Mouse (Mus musculus): ENCODE measurements around the gene Pir. TPM values are rescaled to one million over a fixed set of nuclear protein-coding genes. Genes with fewer than 3 reads are reported as not detected.

Pir gene
- polyA plus RNA-seq, 1 experiment: 3.5 TPM

DNA sequence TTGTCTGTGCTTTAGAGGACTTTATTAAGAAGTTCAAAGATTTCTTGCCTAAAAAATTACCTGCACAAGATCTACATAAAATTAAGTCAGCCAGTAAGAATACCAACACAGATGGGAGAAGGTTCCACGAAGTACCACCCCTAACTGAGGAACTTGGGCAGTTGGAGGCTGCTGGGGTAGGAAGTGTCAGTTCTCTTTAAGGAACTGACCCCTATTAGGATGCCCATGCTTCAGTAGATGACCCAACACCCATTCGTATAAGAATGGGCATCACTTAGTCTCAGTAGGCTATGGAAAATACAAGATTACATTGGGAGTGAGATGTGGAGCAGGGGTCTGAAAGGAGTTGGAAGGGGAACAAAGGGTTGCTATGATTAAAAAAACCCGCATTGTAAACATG, 1.4 kb downstream of the Pir start:
- no peaks in the 10 kb centered on the region for H3K9me3 ChIP-seq
- peaks cover 4% of the 10 kb centered on the region for H3K4me1 ChIP-seq
- no peak for TF ChIP-seq FLI1 (IDR thresholded peaks at IDR 0.05; ENCODE audit: low read length)
- TF ChIP-seq GATA1 (IDR thresholded peaks at IDR 0.05; ENCODE audit: borderline replicate concordance, low read length): no peak
- H3K4me3 ChIP-seq (replicated peaks): no peak overlapping the region
- H3K36me3 ChIP-seq (replicated peaks; ENCODE audit: low read length): no peaks in the 10 kb centered on the region
- peaks cover 6% of the 10 kb centered on the region for H3K27me3 ChIP-seq (replicated peaks)

DNA sequence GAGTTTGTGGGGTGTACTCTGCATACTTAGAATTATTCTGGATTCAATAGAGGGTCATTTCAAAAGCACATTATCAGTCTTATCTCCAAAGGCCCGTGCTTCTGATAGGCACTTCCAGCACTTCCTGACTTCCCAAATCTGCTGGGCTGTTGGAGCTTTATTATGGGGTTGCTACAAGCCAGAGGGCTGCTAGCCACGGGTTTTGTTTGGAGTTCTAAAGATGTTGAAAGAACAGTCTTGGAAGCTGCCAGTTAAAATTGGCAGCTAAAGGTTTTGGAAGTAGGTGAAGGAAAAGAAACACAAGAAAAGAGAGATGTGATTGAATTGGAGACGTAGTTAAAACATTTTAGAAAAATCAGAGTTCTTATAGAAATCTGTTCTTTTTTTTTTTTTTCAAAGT, 6.4 kb downstream of the Pir start:
- no peaks in the 10 kb centered on the region for H3K36me3 ChIP-seq (replicated peaks; ENCODE audit: low read length)
- no peak overlapping the region for H3K4me3 ChIP-seq (replicated peaks)
- H3K4me1 ChIP-seq: no peaks in the 10 kb centered on the region
- H3K27me3 ChIP-seq (replicated peaks): peaks cover 3% of the 10 kb centered on the region
- no peak for TF ChIP-seq GATA1 (IDR thresholded peaks at IDR 0.05; ENCODE audit: borderline replicate concordance, low read length)
- no peak for TF ChIP-seq FLI1 (IDR thresholded peaks at IDR 0.05; ENCODE audit: low read length)
- no peaks in the 10 kb centered on the region for H3K9me3 ChIP-seq

DNA sequence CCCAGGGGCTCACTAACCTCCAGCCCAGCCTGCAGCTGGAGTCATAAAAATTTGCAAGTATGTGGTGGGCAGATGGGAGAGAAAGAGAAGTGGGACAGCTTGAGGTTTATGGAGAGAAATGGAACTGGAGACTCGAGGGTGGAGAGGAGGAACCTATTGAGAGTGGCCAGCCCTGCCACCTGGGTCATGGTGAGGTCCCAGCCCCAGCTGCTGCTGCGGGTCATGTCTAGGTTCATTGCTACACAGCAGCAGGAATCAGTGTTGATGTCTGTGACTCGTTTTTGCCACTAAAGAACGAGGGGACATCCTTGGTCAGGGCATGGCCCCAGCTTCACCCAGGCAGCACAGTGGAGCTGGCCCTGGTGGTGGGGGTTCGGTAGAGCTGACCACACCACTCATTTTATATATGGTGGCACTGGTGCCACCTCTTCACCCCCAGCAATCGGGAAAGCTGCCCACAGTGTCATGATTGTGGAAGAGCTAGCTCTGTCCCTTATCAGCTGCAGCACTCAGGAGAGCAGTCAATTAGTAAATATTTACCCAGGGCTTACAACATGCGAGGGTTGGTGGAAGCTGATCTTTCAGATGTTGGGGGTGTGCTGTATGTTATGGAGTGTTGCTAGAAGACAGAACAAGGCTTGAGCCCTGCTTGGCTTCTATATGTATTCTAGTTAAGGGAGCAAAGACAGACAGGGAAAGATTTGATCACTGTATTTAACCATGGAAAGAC, 11.9 kb downstream of the Pir start:
- no peak overlapping the region for H3K4me3 ChIP-seq (replicated peaks)
- TF ChIP-seq GATA1 (IDR thresholded peaks at IDR 0.05; ENCODE audit: borderline replicate concordance, low read length) (no peak), FLI1 (IDR thresholded peaks at IDR 0.05; ENCODE audit: low read length) (no peak)
- H3K27me3 ChIP-seq (replicated peaks): peaks cover 7% of the 10 kb centered on the region
- H3K4me1 ChIP-seq: no peaks in the 10 kb centered on the region
- H3K9me3 ChIP-seq: no peaks in the 10 kb centered on the region
- H3K36me3 ChIP-seq (replicated peaks; ENCODE audit: low read length): no peaks in the 10 kb centered on the region

DNA sequence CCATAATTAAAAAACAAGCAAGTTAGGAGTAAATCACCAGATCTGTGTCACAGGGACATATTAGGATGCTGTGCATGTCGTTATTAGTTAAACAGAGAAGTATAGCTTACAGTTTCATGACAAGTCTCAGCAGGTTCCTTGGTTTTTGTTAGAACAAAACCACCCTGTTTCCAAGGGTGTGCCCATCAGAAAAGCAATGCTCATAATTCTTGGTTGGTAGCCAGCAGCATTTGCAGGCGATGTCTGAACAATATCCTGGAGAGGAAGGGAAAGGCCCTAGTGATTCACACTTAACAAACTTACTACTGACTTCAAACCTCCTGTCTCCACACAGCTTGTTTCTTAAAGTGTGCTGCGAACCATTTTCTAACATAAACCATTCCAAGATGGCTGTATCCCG, 14.6 kb downstream of the Pir start:
- H3K27me3 ChIP-seq (replicated peaks): peaks cover 7% of the 10 kb centered on the region
- H3K36me3 ChIP-seq (replicated peaks; ENCODE audit: low read length): no peaks in the 10 kb centered on the region
- no peak overlapping the region for H3K4me3 ChIP-seq (replicated peaks)
- H3K4me1 ChIP-seq: no peaks in the 10 kb centered on the region
- no peaks in the 10 kb centered on the region for H3K9me3 ChIP-seq
- TF ChIP-seq FLI1 (IDR thresholded peaks at IDR 0.05; ENCODE audit: low read length): no peak
- TF ChIP-seq GATA1 (IDR thresholded peaks at IDR 0.05; ENCODE audit: borderline replicate concordance, low read length): no peak

DNA sequence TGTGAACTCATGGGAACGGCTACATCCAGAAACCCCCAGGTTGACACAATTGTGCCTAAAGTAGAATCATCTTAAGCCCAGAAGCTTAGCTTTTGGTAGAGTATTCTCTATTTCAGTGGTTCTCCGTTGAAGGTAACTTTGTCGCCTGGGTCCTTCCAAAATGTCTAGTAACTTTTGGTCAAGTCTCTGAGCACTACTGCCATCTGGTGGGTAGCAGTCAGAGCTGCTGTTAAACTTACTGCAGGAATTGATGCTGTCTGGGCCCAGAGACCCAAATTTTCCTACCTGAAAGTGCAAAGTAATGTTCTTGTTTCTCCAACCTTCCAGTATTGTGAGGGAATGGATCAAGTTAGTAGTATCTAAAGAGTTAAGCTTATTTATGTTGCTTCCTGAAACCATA, 17.9 kb downstream of the Pir start:
- Histone ChIP-seq H3K9me3 (no peaks in the 10 kb centered on the region), H3K4me1 (no peaks in the 10 kb centered on the region), H3K27me3 (replicated peaks) (peaks cover 2% of the 10 kb centered on the region), H3K4me3 (replicated peaks) (no peak overlapping the region), H3K36me3 (replicated peaks; ENCODE audit: low read length) (no peaks in the 10 kb centered on the region)
- TF ChIP-seq FLI1 (IDR thresholded peaks at IDR 0.05; ENCODE audit: low read length) (no peak), GATA1 (IDR thresholded peaks at IDR 0.05; ENCODE audit: borderline replicate concordance, low read length) (no peak)

DNA sequence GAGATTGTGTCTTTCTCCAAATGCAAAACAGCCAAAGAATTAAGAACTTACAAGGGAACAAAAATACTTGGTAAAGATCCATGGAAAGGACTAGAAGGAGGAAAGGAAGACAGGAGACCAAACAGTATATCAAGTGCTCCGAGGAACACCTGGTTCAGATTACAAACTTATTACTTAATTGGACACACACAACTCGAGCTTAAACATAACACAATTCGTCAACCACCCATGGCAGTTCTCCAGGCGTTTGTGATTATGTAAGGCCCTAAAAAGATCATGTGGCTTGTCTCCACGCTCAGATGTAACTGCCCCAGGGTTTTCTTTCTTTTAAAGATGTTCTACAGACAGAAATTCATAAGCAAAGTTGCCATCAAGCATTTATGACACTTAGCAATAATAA, 22.0 kb downstream of the Pir start:
- Histone ChIP-seq H3K9me3 (no peaks in the 10 kb centered on the region), H3K4me3 (replicated peaks) (no peak overlapping the region), H3K4me1 (no peaks in the 10 kb centered on the region), H3K27me3 (replicated peaks) (peaks cover 2% of the 10 kb centered on the region), H3K36me3 (replicated peaks; ENCODE audit: low read length) (no peaks in the 10 kb centered on the region)
- no peak for TF ChIP-seq FLI1 (IDR thresholded peaks at IDR 0.05; ENCODE audit: low read length)

DNA sequence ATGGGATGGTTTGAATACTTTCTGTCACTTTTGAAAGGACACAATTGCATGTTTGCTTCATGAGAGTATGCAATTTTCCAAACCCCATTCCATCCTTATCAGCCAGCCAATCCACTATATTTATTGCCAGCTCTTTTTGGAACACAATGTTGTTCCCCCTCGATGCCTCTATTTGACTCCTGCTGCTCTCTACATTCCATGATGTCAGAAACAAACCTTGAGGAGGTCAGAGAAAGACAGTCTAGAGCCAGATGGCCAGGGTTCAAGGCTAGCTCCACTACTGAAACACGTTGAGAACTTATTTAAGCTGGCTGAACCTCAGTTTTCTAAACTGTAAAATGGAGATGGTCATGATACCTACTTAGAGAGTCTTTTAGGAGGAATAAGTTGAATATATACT, 37.1 kb downstream of the Pir start:
- Histone ChIP-seq H3K4me3 (replicated peaks) (no peak overlapping the region), H3K27me3 (replicated peaks) (peaks cover 4% of the 10 kb centered on the region), H3K36me3 (replicated peaks; ENCODE audit: low read length) (no peaks in the 10 kb centered on the region), H3K4me1 (no peaks in the 10 kb centered on the region), H3K9me3 (no peaks in the 10 kb centered on the region)
- TF ChIP-seq GATA1 (IDR thresholded peaks at IDR 0.05; ENCODE audit: borderline replicate concordance, low read length): no peak
- no peak for TF ChIP-seq FLI1 (IDR thresholded peaks at IDR 0.05; ENCODE audit: low read length)

DNA sequence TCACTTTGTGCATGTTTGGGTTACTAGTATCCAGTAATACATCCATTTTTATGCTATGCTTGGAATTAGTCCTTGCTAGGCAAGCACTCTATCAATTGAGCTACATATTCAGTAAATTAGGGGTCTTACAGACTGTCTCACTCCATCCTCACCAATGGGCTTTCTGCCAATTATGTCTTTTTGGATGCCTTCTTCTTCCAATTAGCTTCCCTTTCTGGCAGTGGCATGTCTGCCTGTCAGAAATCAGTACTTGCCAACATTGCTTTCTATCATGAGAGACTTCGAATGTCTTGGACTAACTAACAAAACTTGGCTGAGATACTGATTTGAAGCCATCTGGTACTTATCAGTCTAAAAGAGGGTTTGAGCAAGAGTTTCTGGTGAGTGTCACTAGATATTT, 44.7 kb downstream of the Pir start:
- Histone ChIP-seq H3K4me3 (replicated peaks) (no peak overlapping the region), H3K27me3 (replicated peaks) (peaks cover 5% of the 10 kb centered on the region), H3K36me3 (replicated peaks; ENCODE audit: low read length) (no peaks in the 10 kb centered on the region), H3K9me3 (no peaks in the 10 kb centered on the region), H3K4me1 (no peaks in the 10 kb centered on the region)
- TF ChIP-seq GATA1 (IDR thresholded peaks at IDR 0.05; ENCODE audit: borderline replicate concordance, low read length) (no peak), FLI1 (IDR thresholded peaks at IDR 0.05; ENCODE audit: low read length) (no peak)

DNA sequence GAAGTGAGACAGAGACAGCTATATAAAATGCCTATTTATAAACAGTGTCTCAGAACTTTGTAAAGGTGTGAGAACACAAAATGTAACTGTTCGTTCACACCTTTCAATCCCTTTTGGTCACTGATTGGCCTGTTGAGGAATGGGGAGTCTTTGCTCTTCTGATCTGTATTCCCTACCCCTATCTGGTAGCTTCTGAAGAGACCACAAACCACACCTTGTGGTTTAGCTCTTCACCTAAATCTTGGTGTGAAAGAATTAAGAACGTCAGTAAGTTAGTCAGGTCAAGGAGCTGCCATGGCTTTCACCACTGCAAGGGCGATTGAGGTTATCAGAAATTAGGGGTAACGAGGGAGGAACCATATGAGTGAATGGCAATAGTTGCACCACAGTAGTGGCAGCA, 49.4 kb downstream of the Pir start:
- H3K27me3 ChIP-seq (replicated peaks): peaks cover 8% of the 10 kb centered on the region
- H3K4me1 ChIP-seq: no peaks in the 10 kb centered on the region
- TF ChIP-seq GATA1 (IDR thresholded peaks at IDR 0.05; ENCODE audit: borderline replicate concordance, low read length) (no peak), FLI1 (IDR thresholded peaks at IDR 0.05; ENCODE audit: low read length) (no peak)
- H3K9me3 ChIP-seq: no peaks in the 10 kb centered on the region
- no peaks in the 10 kb centered on the region for H3K36me3 ChIP-seq (replicated peaks; ENCODE audit: low read length)
- H3K4me3 ChIP-seq (replicated peaks): no peak overlapping the region

DNA sequence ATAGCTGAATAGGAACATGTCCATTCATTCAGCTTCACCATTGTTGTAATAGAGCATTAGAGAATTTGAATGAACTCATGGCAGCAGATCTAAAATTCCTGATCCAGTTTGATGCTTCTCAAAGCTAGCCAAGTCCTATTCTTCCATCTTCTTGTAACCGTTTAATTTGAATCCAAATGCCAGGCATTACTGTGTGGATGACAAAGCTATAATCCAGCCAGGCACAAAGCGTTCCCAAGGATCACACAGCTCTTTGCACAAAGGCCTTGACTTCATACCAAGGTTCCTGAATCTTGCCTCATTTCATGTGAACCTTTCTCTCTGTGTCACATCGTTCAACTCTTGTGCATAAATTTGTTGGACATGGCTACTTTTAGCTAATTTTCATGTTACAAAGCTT, 50.9 kb downstream of the Pir start:
- no peak overlapping the region for H3K4me3 ChIP-seq (replicated peaks)
- H3K27me3 ChIP-seq (replicated peaks): peaks cover 5% of the 10 kb centered on the region
- H3K36me3 ChIP-seq (replicated peaks; ENCODE audit: low read length): no peaks in the 10 kb centered on the region
- peaks cover 4% of the 10 kb centered on the region; the same call in 1 of the 2 replicates for H3K9me3 ChIP-seq
- TF ChIP-seq GATA1 (IDR thresholded peaks at IDR 0.05; ENCODE audit: borderline replicate concordance, low read length): no peak
- TF ChIP-seq FLI1 (IDR thresholded peaks at IDR 0.05; ENCODE audit: low read length): no peak
- H3K4me1 ChIP-seq: no peaks in the 10 kb centered on the region

DNA sequence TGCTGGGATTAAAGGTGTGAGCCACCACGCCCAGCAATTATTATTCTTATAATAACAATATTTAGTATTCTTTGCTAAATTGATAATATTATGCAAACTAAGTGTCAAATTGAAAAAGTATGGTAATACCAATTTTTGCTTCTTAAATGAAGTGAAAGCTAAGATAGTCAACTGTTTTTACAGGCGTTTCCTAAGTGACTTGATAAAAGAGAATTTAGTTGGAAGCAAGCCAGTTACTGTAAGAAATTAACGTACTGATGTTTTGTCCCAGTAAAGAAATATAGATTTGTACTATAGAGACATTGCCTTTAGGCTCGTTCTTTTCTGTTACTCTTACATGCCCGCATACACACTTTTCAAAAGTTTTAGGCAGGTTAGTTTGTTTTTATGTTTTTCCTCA, 53.3 kb downstream of the Pir start:
- TF ChIP-seq GATA1 (IDR thresholded peaks at IDR 0.05; ENCODE audit: borderline replicate concordance, low read length) (no peak), FLI1 (IDR thresholded peaks at IDR 0.05; ENCODE audit: low read length) (no peak)
- Histone ChIP-seq H3K4me3 (replicated peaks) (no peak overlapping the region), H3K36me3 (replicated peaks; ENCODE audit: low read length) (no peaks in the 10 kb centered on the region), H3K4me1 (no peaks in the 10 kb centered on the region), H3K9me3 (peaks cover 7% of the 10 kb centered on the region; the same call in 1 of the 2 replicates), H3K27me3 (replicated peaks) (peaks cover 5% of the 10 kb centered on the region)
